Mouse (Mus musculus) inflammation-experienced regulatory T-cells (primary cell): Measurements from ENCODE around the gene Slitrk2. TPM values are rescaled to one million over a fixed set of nuclear protein-coding genes. Genes with fewer than 3 reads are reported as not detected.

ENCODE experiments used
- polyA plus RNA-seq, 2 experiments: library from polyadenylated mRNA; unstranded; fragments of 100-300 nt; shearing (Covaris generic); gene quantifications; one replicate each; pipeline ENCODE4 v1.2.1; 2017

Gene Slitrk2
- polyA plus RNA-seq: under 1 TPM in 1 of 2 experiments, not detected in 1; 0.26 TPM

GRCm38 (mm10) chrX:66648911-66649620 lies at the start of gene Slitrk2:
TSS of gene Slitrk2 (plus strand) at chrX:66649318.

